Mouse (Mus musculus) G1E (cell line): ENCODE results near the gene Gucy1a1. TPM values are rescaled to one million over a fixed set of nuclear protein-coding genes. Genes with fewer than 3 reads are reported as not detected.

Source experiments
- ATAC-seq: 2 replicates; pipeline ENCODE4 v1.8.0; 2016; ENCODE audit warnings: mild to moderate bottlenecking; ENCODE audit not compliant: insufficient number of reproducible peaks, poor library complexity, low FRiP score, severe bottlenecking; ENCODE audit errors: extremely low read depth
- DNase-seq: peaks from one replicate; pipeline ENCODE4 v3.0.0; 2012; ENCODE audit warnings: low spot score
- H3K27me3 ChIP-seq: 2 replicates; pipeline ENCODE4 v1.6.1; 2012; ENCODE audit warnings: mild to moderate bottlenecking, low read length, inconsistent platforms; ENCODE audit not compliant: insufficient read depth
- H3K36me3 ChIP-seq: replicated peaks from 2 replicates; pipeline ENCODE3; 2012; ENCODE audit warnings: mild to moderate bottlenecking, inconsistent platforms
- H3K4me1 ChIP-seq: 2 replicates; pipeline ENCODE4 v1.6.1; 2012; ENCODE audit warnings: low read depth, low read length, inconsistent platforms, mixed read lengths; ENCODE audit not compliant: insufficient read depth
- H3K4me3 ChIP-seq: 2 replicates; pipeline ENCODE4 v1.5.1; 2012; ENCODE audit warnings: low read depth, mild to moderate bottlenecking, inconsistent platforms, low read length, moderate library complexity, mixed read lengths
- H3K9me3 ChIP-seq: replicated peaks from 2 replicates; pipeline ENCODE4 v1.6.1; 2012; ENCODE audit warnings: inconsistent platforms
- CTCF ChIP-seq: IDR thresholded peaks from 2 replicates; pipeline ENCODE4 v1.5.1; 2012; ENCODE audit warnings: low read depth, low read length, inconsistent platforms, mixed read lengths
- GATA1 ChIP-seq: IDR thresholded peaks from 2 replicates; pipeline ENCODE4 v1.6.1; 2012; ENCODE audit warnings: borderline replicate concordance, low read length, inconsistent platforms, mixed read lengths
- GATA2 ChIP-seq: IDR thresholded peaks from 2 replicates; pipeline ENCODE4 v1.6.1; 2012; ENCODE audit warnings: low read depth, low read length, inconsistent platforms, borderline replicate concordance
- POLR2AphosphoS5 ChIP-seq: IDR thresholded peaks from 2 replicates; pipeline ENCODE4 v1.6.1; 2012; ENCODE audit warnings: low read depth, low read length, inconsistent platforms; ENCODE audit not compliant: insufficient replicate concordance
- TAL1 ChIP-seq: conservative IDR thresholded peaks from 2 replicates; pipeline ENCODE4 v1.6.1; 2012; ENCODE audit warnings: low read depth, low read length, inconsistent platforms, mixed read lengths
- polyA plus RNA-seq: library from polyadenylated mRNA; stranded (reverse); fragments of >175 nt; gene quantifications from 2 replicates; pipeline ENCODE4 v1.2.3, GENCODE M21; 2012
- total RNA-seq, 2 experiments: library from RNA; stranded (forward) in 1 of 2; stranded (reverse) in 1 of 2; fragments of 200-1000 nt in 1 of 2; fragments of >200 nt in 1 of 2; fragmentation: Nextera tagmentation in 1 of 2; gene quantifications; 2 replicates each; pipeline ENCODE4 v1.2.3; 2014 to 2017

Gene Gucy1a1
- total and polyA plus RNA-seq, 3 experiments, result 0.16 TPM; not detected in 2

GRCm38 (mm10) chr3:82129258-82129657 is 16.3 kb downstream of the Gucy1a1 start:
- ATAC-seq (no peak), DNase-seq (no peak)
- Histone ChIP-seq H3K4me1 (no peaks in the 10 kb centered on the region), H3K9me3 (no peaks in the 10 kb centered on the region), H3K36me3 (no peaks in the 10 kb centered on the region), H3K4me3 (no peak overlapping the region), H3K27me3 (no peaks in the 10 kb centered on the region)
- TF ChIP-seq TAL1 (no peak), POLR2AphosphoS5 (no peak), GATA2 (no peak), GATA1 (no peak), CTCF (no peak)

DNA sequence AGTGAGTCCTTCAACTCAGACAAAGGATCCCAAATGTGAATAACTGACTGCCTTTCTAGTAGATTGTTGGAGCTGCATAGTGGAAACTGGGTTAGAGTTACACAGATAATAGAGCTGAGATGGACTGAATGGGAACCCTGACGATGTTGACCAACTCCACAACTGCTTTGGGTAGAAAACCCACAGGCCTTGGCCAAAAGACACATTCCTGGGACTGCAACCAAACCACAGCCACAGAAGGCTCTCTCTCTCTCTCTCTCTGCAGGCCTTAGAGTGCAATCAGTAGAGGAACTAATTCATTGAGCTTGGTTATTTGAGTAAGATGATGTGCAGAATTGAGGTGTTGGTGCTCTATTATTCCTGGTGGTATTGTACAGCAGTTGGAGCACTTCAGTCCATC is 21.0 kb downstream of the Gucy1a1 start:
- H3K27me3 ChIP-seq, result no peaks in the 10 kb centered on the region
- H3K36me3 ChIP-seq, result no peaks in the 10 kb centered on the region
- no peak for TF ChIP-seq POLR2AphosphoS5
- no peak for TF ChIP-seq TAL1
- no peak for TF ChIP-seq CTCF
- TF ChIP-seq GATA2, result no peak
- TF ChIP-seq GATA1, result no peak
- ATAC-seq (no peak), DNase-seq (no peak)
- no peaks in the 10 kb centered on the region for H3K9me3 ChIP-seq
- no peaks in the 10 kb centered on the region for H3K4me1 ChIP-seq
- H3K4me3 ChIP-seq, result no peak overlapping the region

- TF ChIP-seq GATA1, result no peak
- TF ChIP-seq GATA2, result no peak
- TF ChIP-seq TAL1, result no peak
- no peak for TF ChIP-seq POLR2AphosphoS5
- TF ChIP-seq CTCF, result no peak
- Histone ChIP-seq H3K4me1 (no peaks in the 10 kb centered on the region), H3K9me3 (no peaks in the 10 kb centered on the region), H3K36me3 (no peaks in the 10 kb centered on the region), H3K4me3 (no peak overlapping the region), H3K27me3 (no peaks in the 10 kb centered on the region)
- no peak for ATAC-seq
- no peak for DNase-seq
These were observed 26.7 kb downstream of the Gucy1a1 start for GRCm38 (mm10) chr3:82118916-82119315.

DNA sequence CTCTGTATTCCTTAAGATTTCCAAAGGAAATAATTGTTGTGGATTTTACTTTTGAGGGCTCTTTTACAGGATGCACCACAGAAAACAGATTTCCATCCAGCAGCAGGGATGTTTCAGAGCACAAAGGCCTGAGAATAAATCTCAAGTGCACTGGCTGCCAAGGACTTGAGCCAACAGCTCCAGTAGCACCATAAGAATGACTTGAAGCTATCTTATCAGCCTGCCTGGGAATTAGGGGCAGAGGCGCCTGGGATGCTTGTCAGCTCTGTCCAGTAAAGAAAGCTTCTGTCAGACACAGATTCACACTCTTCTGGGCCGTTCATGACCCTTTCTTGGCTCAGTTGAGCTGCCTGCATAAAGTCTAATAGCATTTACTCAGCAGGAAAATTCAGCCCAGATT is 33.1 kb downstream of the Gucy1a1 start:
- Histone ChIP-seq H3K36me3 (no peaks in the 10 kb centered on the region), H3K9me3 (no peaks in the 10 kb centered on the region; the same call in 1 of the 2 replicates), H3K4me1 (no peaks in the 10 kb centered on the region), H3K27me3 (no peaks in the 10 kb centered on the region), H3K4me3 (no peak overlapping the region)
- ATAC-seq (no peak), DNase-seq (no peak)
- TF ChIP-seq POLR2AphosphoS5 (no peak), GATA2 (no peak)

DNA sequence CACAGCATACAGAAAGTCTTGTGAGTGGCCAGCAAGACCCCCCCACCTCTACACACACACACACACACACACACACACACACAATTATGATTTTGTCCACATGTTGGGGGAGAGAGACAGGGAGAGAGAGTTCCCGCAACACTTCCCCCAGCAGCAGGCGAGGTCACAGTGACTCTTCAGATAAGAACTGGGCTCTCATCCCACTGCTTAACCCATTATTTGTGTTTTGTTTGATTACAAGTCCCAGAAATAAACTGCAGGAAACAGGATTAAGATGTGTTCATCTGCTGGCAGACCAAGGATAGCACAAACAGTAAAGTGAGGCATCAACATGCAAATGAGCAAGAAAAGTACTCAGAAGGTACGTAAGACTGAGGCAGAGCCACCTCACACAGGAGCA is 33.6 kb downstream of the Gucy1a1 start:
- TF ChIP-seq CTCF (no peak), TAL1 (no peak), POLR2AphosphoS5 (no peak), GATA1 (no peak), GATA2 (no peak)
- Histone ChIP-seq H3K36me3 (no peaks in the 10 kb centered on the region), H3K27me3 (no peaks in the 10 kb centered on the region), H3K4me1 (no peaks in the 10 kb centered on the region), H3K4me3 (no peak overlapping the region), H3K9me3 (no peaks in the 10 kb centered on the region; the same call in 1 of the 2 replicates)
- ATAC-seq (no peak), DNase-seq (no peak)

DNA sequence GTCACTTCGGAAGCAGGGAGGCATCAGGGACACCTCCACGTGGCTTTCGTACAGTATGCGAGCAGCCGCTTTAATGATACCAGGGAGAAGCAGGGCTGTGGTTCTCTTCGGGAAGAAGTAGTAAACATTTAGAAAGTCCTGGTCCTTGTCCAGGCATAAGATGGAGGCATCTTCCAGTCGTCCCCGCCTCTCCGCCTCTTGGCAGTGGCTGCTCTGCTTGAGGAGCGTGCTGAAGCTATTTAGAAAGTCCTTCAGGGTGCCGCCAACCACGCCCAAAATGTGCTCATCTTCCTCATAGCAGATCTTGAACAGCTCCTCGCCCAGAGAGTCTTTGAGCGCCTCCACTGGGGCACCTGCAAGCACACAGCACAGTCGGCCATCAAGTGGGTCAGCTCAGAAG is 36.6 kb downstream of the Gucy1a1 start:
- ATAC-seq, result no peak
- Histone ChIP-seq H3K4me3 (no peak overlapping the region), H3K27me3 (no peaks in the 10 kb centered on the region), H3K4me1 (no peaks in the 10 kb centered on the region), H3K9me3 (no peaks in the 10 kb centered on the region; the same call in 1 of the 2 replicates), H3K36me3 (no peaks in the 10 kb centered on the region)
- no peak for TF ChIP-seq POLR2AphosphoS5
- no peak for TF ChIP-seq TAL1
- TF ChIP-seq CTCF, result no peak
- no peak for TF ChIP-seq GATA1
- TF ChIP-seq GATA2, result no peak
- no peak for DNase-seq

DNA sequence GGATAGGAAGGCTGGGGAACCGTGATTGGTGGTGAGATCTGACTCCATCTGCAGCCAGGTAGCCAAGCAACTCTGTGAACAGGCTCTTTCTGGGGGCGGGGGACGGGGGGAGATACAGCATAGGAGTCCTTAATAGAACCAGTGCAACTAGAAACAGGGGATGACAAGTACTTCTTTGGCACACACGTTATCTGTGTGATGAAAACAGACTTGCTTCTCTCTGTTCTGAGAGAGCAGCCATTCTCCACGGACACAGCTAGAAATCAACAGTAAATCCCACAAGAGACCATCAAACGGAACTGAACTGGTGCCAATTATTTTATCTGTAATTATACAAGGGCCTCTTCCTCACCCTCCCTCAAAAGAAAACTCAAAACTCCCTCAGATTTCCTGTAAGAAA is 41.4 kb downstream of the Gucy1a1 start:
- no peak for ATAC-seq
- Histone ChIP-seq H3K9me3 (no peaks in the 10 kb centered on the region; the same call in 1 of the 2 replicates), H3K4me1 (no peaks in the 10 kb centered on the region), H3K27me3 (no peaks in the 10 kb centered on the region), H3K36me3 (no peaks in the 10 kb centered on the region), H3K4me3 (no peak overlapping the region)
- DNase-seq, result no peak
- no peak for TF ChIP-seq GATA2
- TF ChIP-seq GATA1, result no peak
- TF ChIP-seq POLR2AphosphoS5, result no peak
- TF ChIP-seq CTCF, result no peak
- no peak for TF ChIP-seq TAL1
